Mouse (Mus musculus): ENCODE measurements around the gene Adgrv1.
A peak's percentile ranks its signal among the peaks of the same experiment; 100 is the strongest.
"Not testable (repeated sequence)": the region's sequence is repeated elsewhere in the genome, so short reads cannot be mapped to it uniquely, and the experiment has no call there.

The Adgrv1 gene

GRCm38 (mm10) chr13:81627861-81628260, 5.1 kb downstream of the Adgrv1 start:
- not testable (repeated sequence) for DNase-seq (ENCODE audit: low read depth in 1 of 2, low spot score in 2 of 2)

- no peak for DNase-seq (ENCODE audit: low read depth in 1 of 2, low spot score in 2 of 2)
These were observed 22.6 kb downstream of the Adgrv1 start for GRCm38 (mm10) chr13:81610349-81610748.

GRCm38 (mm10) chr13:81606991-81607390, 26.0 kb downstream of the Adgrv1 start:
- no peak for DNase-seq (ENCODE audit: low read depth in 1 of 2, low spot score in 2 of 2)

GRCm38 (mm10) chr13:81596910-81597607, 35.9 kb downstream of the Adgrv1 start:
- no peak for DNase-seq (ENCODE audit: low read depth in 1 of 2, low spot score in 2 of 2)

- no peak for DNase-seq (ENCODE audit: low read depth in 1 of 2, low spot score in 2 of 2)
These were observed 54.3 kb downstream of the Adgrv1 start for GRCm38 (mm10) chr13:81578692-81579091.

- no peak for DNase-seq (ENCODE audit: low read depth in 1 of 2, low spot score in 2 of 2)
These were observed 62.6 kb downstream of the Adgrv1 start for GRCm38 (mm10) chr13:81570241-81570821.

- no peak for DNase-seq (ENCODE audit: low read depth in 1 of 2, low spot score in 2 of 2)
These were observed 82.9 kb downstream of the Adgrv1 start for GRCm38 (mm10) chr13:81550024-81550423.

GRCm38 (mm10) chr13:81534916-81535315, 98.0 kb downstream of the Adgrv1 start:
- no peak for DNase-seq (ENCODE audit: low read depth in 1 of 2, low spot score in 2 of 2)

GRCm38 (mm10) chr13:81526687-81527086, 106.3 kb downstream of the Adgrv1 start:
- no peak for DNase-seq (ENCODE audit: low read depth in 1 of 2, low spot score in 2 of 2)

- no peak for DNase-seq (ENCODE audit: low read depth in 1 of 2, low spot score in 2 of 2)
These were observed 122.8 kb downstream of the Adgrv1 start for GRCm38 (mm10) chr13:81510142-81510541.

- DNase-seq (ENCODE audit: low read depth in 1 of 2, low spot score in 2 of 2): no peak
These were observed 135.9 kb downstream of the Adgrv1 start for GRCm38 (mm10) chr13:81497035-81497434.

GRCm38 (mm10) chr13:81491971-81492370, 141.0 kb downstream of the Adgrv1 start:
- no peak for DNase-seq (ENCODE audit: low read depth in 1 of 2, low spot score in 2 of 2)

- DNase-seq (ENCODE audit: low read depth in 1 of 2, low spot score in 2 of 2): no peak
These were observed 146.0 kb downstream of the Adgrv1 start for GRCm38 (mm10) chr13:81486980-81487379.

- DNase-seq (ENCODE audit: low read depth in 1 of 2, low spot score in 2 of 2): no peak
These were observed 159.2 kb downstream of the Adgrv1 start for GRCm38 (mm10) chr13:81473750-81474149.

GRCm38 (mm10) chr13:81466661-81467060, 166.3 kb downstream of the Adgrv1 start:
- no peak for DNase-seq (ENCODE audit: low read depth in 1 of 2, low spot score in 2 of 2)

GRCm38 (mm10) chr13:81465794-81466193, 167.2 kb downstream of the Adgrv1 start:
- DNase-seq (ENCODE audit: low read depth in 1 of 2, low spot score in 2 of 2): no peak

GRCm38 (mm10) chr13:81449630-81450029, 183.3 kb downstream of the Adgrv1 start:
- DNase-seq (ENCODE audit: low read depth in 1 of 2, low spot score in 2 of 2): no peak

- DNase-seq (ENCODE audit: low read depth in 1 of 2, low spot score in 2 of 2): no peak
These were observed 183.8 kb downstream of the Adgrv1 start for GRCm38 (mm10) chr13:81449198-81449597.

GRCm38 (mm10) chr13:81441412-81441811, 191.5 kb downstream of the Adgrv1 start:
- DNase-seq (ENCODE audit: low read depth in 1 of 2, low spot score in 2 of 2): no peak

- DNase-seq (ENCODE audit: low read depth in 1 of 2, low spot score in 2 of 2): peak in 1 of 2 experiments; percentile 7
These were observed 193.4 kb downstream of the Adgrv1 start for GRCm38 (mm10) chr13:81439390-81440025.

GRCm38 (mm10) chr13:81437088-81437487, 195.9 kb downstream of the Adgrv1 start:
- no peak for DNase-seq (ENCODE audit: low read depth in 1 of 2, low spot score in 2 of 2)
